Comparison of ENCODE assay signal across 7 mouse cellular contexts in genomic region chr5:147430361-147430935, GRCm38 (mm10). TPM values are rescaled to one million over a fixed set of nuclear protein-coding genes. Genes with fewer than 3 reads are reported as not detected.
DNase-seq lines count a peak whose midpoint lies in the region; ATAC-seq and TF ChIP-seq lines count a peak whose summit lies in the region.

No protein-coding gene starts in this region.

- peak overlapping the region; percentile 99 for H3K27ac ChIP-seq in hindbrain, embryonic 12.5 days
- peak overlapping the region; percentile 98 for H3K27ac ChIP-seq in midbrain, embryonic 10.5 days (replicated peaks)
- H3K27ac ChIP-seq in small intestine, adult 2 months (ENCODE audit: insufficient read depth, low read depth, low read length) = peak overlapping the region; percentile 82

- no peak for TF ChIP-seq CTCF in G1E (IDR thresholded peaks at IDR 0.05; ENCODE audit: low read depth, low read length)
- no peak for TF ChIP-seq CTCF in small intestine, adult 2 months (IDR thresholded peaks at IDR 0.05; ENCODE audit: extremely low read depth, insufficient read length, insufficient replicate concordance, low read depth, low read length)

- H3K4me2 ChIP-seq in hindbrain, embryonic 12.5 days (replicated peaks) = peak overlapping the region; percentile 77

- H3K9me3 ChIP-seq in G1E (replicated peaks) = no peaks in the 10 kb centered on the region
- no peaks in the 10 kb centered on the region for H3K9me3 ChIP-seq in hindbrain, embryonic 12.5 days (replicated peaks)
- no peaks in the 10 kb centered on the region for H3K9me3 ChIP-seq in midbrain, embryonic 10.5 days (replicated peaks)

- no peak for ATAC-seq in G1E (ENCODE audit: extremely low read depth, insufficient number of reproducible peaks, low FRiP score, poor library complexity, severe bottlenecking)
- peak; percentile 31 for ATAC-seq in erythroid progenitor cell, adult 5-6 weeks (replicated peaks; ENCODE audit: low FRiP score, poor library complexity, severe bottlenecking)
- peak; percentile 90 for ATAC-seq in hindbrain, embryonic 12.5 days (ENCODE audit: low FRiP score)

- TF ChIP-seq POLR2A in small intestine, adult 2 months (IDR thresholded peaks at IDR 0.05; ENCODE audit: low read depth, low read length) = no peak

- WGBS in hindbrain, embryonic 12.5 days = under 1% methylated on average over 58 of the region's 91 CpGs
- under 1% methylated on average over 74 of the region's 91 CpGs for WGBS in midbrain, embryonic 10.5 days
- 1% methylated on average over 78 of the region's 91 CpGs for WGBS in small intestine, adult 2 months

- peaks cover 36% of the 10 kb centered on the region for H3K36me3 ChIP-seq in G1E (replicated peaks)
- 0 out of 2 replicates have a peak, but pooled peaks cover 4% of the 10 kb centered on the region for H3K36me3 ChIP-seq in hindbrain, embryonic 12.5 days
- H3K36me3 ChIP-seq in midbrain, embryonic 10.5 days = peaks cover 12% of the 10 kb centered on the region; the same call in 1 of the 2 replicates
- no peaks in the 10 kb centered on the region for H3K36me3 ChIP-seq in small intestine, adult 2 months (ENCODE audit: control insufficient read depth, insufficient read depth, low read length)

- peak overlapping the region; percentile 98 for H3K9ac ChIP-seq in hindbrain, embryonic 12.5 days

- peak overlapping the region; percentile 89 for H3K4me3 ChIP-seq in G1E (ENCODE audit: low read depth, low read length)
- H3K4me3 ChIP-seq in hindbrain, embryonic 12.5 days = peak overlapping the region; percentile 99
- H3K4me3 ChIP-seq in midbrain, embryonic 10.5 days = peak overlapping the region; percentile 89
- peak overlapping the region; percentile 92 for H3K4me3 ChIP-seq in small intestine, adult 2 months (ENCODE audit: low read depth, low read length)

- intact Hi-C loops in left cerebral cortex, postnatal 4 days (cut with DNase I) = no loop called here

- no peaks in the 10 kb centered on the region for H3K27me3 ChIP-seq in G1E (ENCODE audit: insufficient read depth, low read length)
- H3K27me3 ChIP-seq in hindbrain, embryonic 12.5 days = no peaks in the 10 kb centered on the region
- no peaks in the 10 kb centered on the region for H3K27me3 ChIP-seq in midbrain, embryonic 10.5 days (ENCODE audit: low read depth, poor library complexity, severe bottlenecking)
- H3K27me3 ChIP-seq in small intestine, adult 2 months (ENCODE audit: control insufficient read depth, insufficient read depth, low read length) = no peaks in the 10 kb centered on the region

- peak; percentile 62 for DNase-seq in G1E (ENCODE audit: low spot score)
- DNase-seq in adrenal gland, postnatal 10 days = peak; percentile 80
- DNase-seq in left cerebral cortex, postnatal 4 days = peak; percentile 44
- peak; percentile 67 for DNase-seq in midbrain, embryonic 10.5 days (ENCODE audit: low spot score)

- peaks cover 56% of the 10 kb centered on the region for H3K4me1 ChIP-seq in G1E (ENCODE audit: insufficient read depth, low read depth, low read length)
- peaks cover 33% of the 10 kb centered on the region for H3K4me1 ChIP-seq in hindbrain, embryonic 12.5 days
- H3K4me1 ChIP-seq in midbrain, embryonic 10.5 days = peaks cover 37% of the 10 kb centered on the region
- peaks cover 24% of the 10 kb centered on the region for H3K4me1 ChIP-seq in small intestine, adult 2 months (ENCODE audit: control insufficient read depth, insufficient read depth, insufficient read length, low read length)

RNA-seq across cellular contexts. Expression of gene Pan3, which starts 0.5 kb away (rescaled TPM):
- 618 and 666 TPM in 2 replicates for total RNA-seq in G1E (2014; fragmentation: Nextera tagmentation)
- 179 and 200 TPM in 2 replicates for total RNA-seq in G1E (2017)
- 30.7 and 32.3 TPM in 2 replicates for polyA plus RNA-seq in G1E (2012)
- 100 to 1,000 TPM in 1 of 2 experiments, 10 to 100 TPM in 1; 90.5 to 106 TPM for total RNA-seq in adrenal gland, postnatal 10 days (2021)
- 317 and 399 TPM in 2 replicates for total RNA-seq in erythroid progenitor cell, adult 5-6 weeks (2015; ENCODE audit: low replicate concordance)
- 157 and 205 TPM in 2 replicates for total RNA-seq in erythroid progenitor cell, adult 5-6 weeks (2017; ENCODE audit: low replicate concordance)
- polyA plus RNA-seq in hindbrain, embryonic 12.5 days (2016; fragmentation: Nextera tagmentation; extraction: Ambion mirVana) = 56.4 and 60.9 TPM in 2 replicates
- total RNA-seq in left cerebral cortex, postnatal 4 days (2021) = 100 to 1,000 TPM in 1 of 2 experiments, 10 to 100 TPM in 1; 90.3 to 107 TPM
- 46.8 and 54.5 TPM in 2 replicates for polyA plus RNA-seq in midbrain, embryonic 10.5 days (2016; fragmentation: Nextera tagmentation; extraction: Ambion mirVana)
- polyA plus RNA-seq in small intestine, adult 2 months (2012; rRNA removed) = 5.3 and 18.1 TPM in 2 replicates

RNA-seq across cellular contexts. Expression of gene Flt3, which starts 30.2 kb away (rescaled TPM):
- total RNA-seq in G1E (2014; fragmentation: Nextera tagmentation) (not detected in 2 replicates), G1E (2017) (0.11 and 0.17 TPM in 2 replicates)
- not detected in 2 replicates for polyA plus RNA-seq in G1E (2012)
- total RNA-seq in adrenal gland, postnatal 10 days (2021) = under 1 TPM; 0.42 to 0.72 TPM
- total RNA-seq in erythroid progenitor cell, adult 5-6 weeks (2015; ENCODE audit: low replicate concordance) = 1.4 and 2.1 TPM in 2 replicates
- 0.45 and 2.3 TPM in 2 replicates for total RNA-seq in erythroid progenitor cell, adult 5-6 weeks (2017; ENCODE audit: low replicate concordance)
- 0.13 and 0.14 TPM in 2 replicates for polyA plus RNA-seq in hindbrain, embryonic 12.5 days (2016; fragmentation: Nextera tagmentation; extraction: Ambion mirVana)
- total RNA-seq in left cerebral cortex, postnatal 4 days (2021) = under 1 TPM; 0.42 to 0.64 TPM
- polyA plus RNA-seq in midbrain, embryonic 10.5 days (2016; fragmentation: Nextera tagmentation; extraction: Ambion mirVana) = 0.02 and 0.12 TPM in 2 replicates
- polyA plus RNA-seq in small intestine, adult 2 months (2012; rRNA removed) = 0.32 and 0.53 TPM in 2 replicates
